Comparison of ENCODE assay signal across 8 mouse cellular contexts in the genomic region with DNA sequence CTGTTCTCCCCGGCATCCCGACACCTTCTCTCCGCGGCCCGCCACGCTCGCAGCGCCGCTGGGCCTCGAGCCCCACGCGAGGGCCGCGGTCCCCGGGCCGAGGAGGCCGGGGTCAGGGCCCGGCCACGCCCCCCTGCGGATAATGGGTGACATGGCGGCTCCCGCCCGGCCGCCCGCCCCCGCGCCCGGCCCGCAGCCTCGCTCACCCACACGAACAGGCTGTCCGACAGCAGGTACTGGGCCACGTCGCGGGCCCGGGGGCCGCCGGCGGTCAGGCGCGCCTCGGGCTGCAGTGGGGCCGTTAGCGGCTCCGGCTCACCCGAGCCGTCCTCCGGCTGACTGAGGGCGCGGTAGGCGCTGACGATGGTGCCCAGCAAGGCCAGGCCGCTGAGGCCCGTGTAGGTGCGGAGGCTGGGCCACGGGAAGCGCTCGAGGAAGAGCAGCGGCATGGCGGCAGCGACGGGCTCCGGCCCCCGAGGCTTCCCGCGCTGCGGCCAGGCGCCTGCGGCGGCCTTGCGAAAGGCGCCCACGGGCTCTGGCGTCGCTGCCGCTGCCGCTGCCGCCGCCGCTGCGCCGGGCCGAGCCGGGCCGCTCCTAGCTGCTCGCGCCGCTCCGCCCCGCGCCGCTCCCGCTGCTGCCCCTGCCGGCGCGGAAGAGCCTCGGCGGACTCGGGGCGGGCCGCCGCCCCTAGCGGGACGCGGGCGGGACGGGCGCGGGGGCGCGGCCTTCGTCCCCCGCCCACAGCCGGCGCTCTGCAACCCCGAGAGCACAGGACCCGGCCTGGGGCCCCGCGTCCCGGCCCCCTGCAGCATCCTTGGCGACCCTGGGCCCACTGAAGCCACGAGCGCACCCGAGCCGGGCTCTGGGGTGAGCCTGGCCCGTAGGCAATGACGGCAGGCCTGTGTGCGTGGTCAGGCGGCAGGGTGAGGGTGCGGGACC. TPM values are rescaled to one million over a fixed set of nuclear protein-coding genes. Genes with fewer than 3 reads are reported as not detected.
A peak's percentile ranks its signal among the peaks of the same experiment; 100 is the strongest.
DNase-seq lines count a peak whose midpoint lies in the region; ATAC-seq and TF ChIP-seq lines count a peak whose summit lies in the region.

Amfr (minus strand) TSS at position 830 of the 939 bp plus-strand sequence.

- peak; percentile 41 to 46 for DNase-seq in CD8-positive naive resting alpha-beta T cell, adult 2 months (ENCODE audit: low read depth in 2 of 2, low spot score in 2 of 2)
- DNase-seq in kidney, postnatal 0 days (ENCODE audit: low spot score) = peak; percentile 86
- DNase-seq in neural tube, embryonic 11.5 days (ENCODE audit: low spot score) = peak; percentile 88
- peak; percentile 78 for DNase-seq in stomach, postnatal 0 days (ENCODE audit: low spot score)

- peak within 1 kb of the TSS; percentile 79 for H3K27ac ChIP-seq in brown adipose tissue, adult 24 weeks (replicated peaks; ENCODE audit: low read depth, low read length)
- peak within 1 kb of the TSS; percentile 93 for H3K27ac ChIP-seq in heart, embryonic 12.5 days (ENCODE audit: poor library complexity, severe bottlenecking)
- peak within 1 kb of the TSS; percentile 96 for H3K27ac ChIP-seq in kidney, postnatal 0 days
- H3K27ac ChIP-seq in liver, embryonic 15.5 days (replicated peaks) = peak within 1 kb of the TSS; percentile 97
- peak within 1 kb of the TSS; percentile 94 for H3K27ac ChIP-seq in neural tube, embryonic 11.5 days (ENCODE audit: low read depth, low read length)
- H3K27ac ChIP-seq in stomach, postnatal 0 days (replicated peaks) = peak within 1 kb of the TSS; percentile 97

- no peak for TF ChIP-seq EP300 in stomach, postnatal 0 days (optimal IDR thresholded peaks at IDR 0.05)

- peak within 1 kb of the TSS; percentile 93 for H3K9ac ChIP-seq in heart, embryonic 12.5 days
- peak within 1 kb of the TSS; percentile 99 for H3K9ac ChIP-seq in kidney, postnatal 0 days (ENCODE audit: low read depth, low read length)
- H3K9ac ChIP-seq in liver, embryonic 15.5 days = peak within 1 kb of the TSS; percentile 98
- H3K9ac ChIP-seq in neural tube, embryonic 11.5 days (ENCODE audit: low read length) = peak within 1 kb of the TSS; percentile 97
- peak within 1 kb of the TSS; percentile 95 for H3K9ac ChIP-seq in stomach, postnatal 0 days (ENCODE audit: low read length)

- TF ChIP-seq CTCF in kidney, postnatal 0 days (IDR thresholded peaks at IDR 0.05; ENCODE audit: low read depth) = peak; percentile 28; the same call in 1 of the 2 replicates
- peak; percentile 51 for TF ChIP-seq CTCF in stomach, postnatal 0 days (IDR thresholded peaks at IDR 0.05; ENCODE audit: low read depth)

- H3K27me3 ChIP-seq in heart, embryonic 12.5 days (replicated peaks) = no peaks in the 10 kb centered on the region
- H3K27me3 ChIP-seq in kidney, postnatal 0 days (ENCODE audit: insufficient read depth, low read length) = no peaks in the 10 kb centered on the region
- no peaks in the 10 kb centered on the region for H3K27me3 ChIP-seq in liver, embryonic 15.5 days
- no peaks in the 10 kb centered on the region for H3K27me3 ChIP-seq in neural tube, embryonic 11.5 days (ENCODE audit: control insufficient read depth, insufficient read depth, low read length)
- H3K27me3 ChIP-seq in stomach, postnatal 0 days (ENCODE audit: control insufficient read depth, insufficient read depth, low read length) = no peaks in the 10 kb centered on the region

- ATAC-seq in erythroid progenitor cell, adult 5-6 weeks (replicated peaks; ENCODE audit: low FRiP score, poor library complexity, severe bottlenecking) = peak; percentile 86
- peak; percentile 94 for ATAC-seq in heart, embryonic 12.5 days (ENCODE audit: insufficient number of reproducible peaks, low FRiP score)
- peak; percentile 96 for ATAC-seq in kidney, postnatal 0 days (replicated peaks; ENCODE audit: low FRiP score, low read depth)
- peak; percentile 94 for ATAC-seq in liver, embryonic 15.5 days (ENCODE audit: insufficient read depth)
- peak; percentile 93 for ATAC-seq in neural tube, embryonic 11.5 days (ENCODE audit: insufficient read depth, low FRiP score, low TSS enrichment)
- peak; percentile 97 for ATAC-seq in stomach, postnatal 0 days (ENCODE audit: low FRiP score, low TSS enrichment)

- WGBS in heart, embryonic 12.5 days = under 1% methylated on average over 104 of the region's 130 CpGs
- under 1% methylated on average over 95 of the region's 130 CpGs for WGBS in kidney, postnatal 0 days
- WGBS in liver, embryonic 15.5 days (ENCODE audit: insufficient replicate concordance) = under 1% methylated on average over 117 of the region's 130 CpGs
- WGBS in neural tube, embryonic 11.5 days = under 1% methylated on average over 81 of the region's 130 CpGs
- under 1% methylated on average over 65 of the region's 130 CpGs for WGBS in stomach, postnatal 0 days

- H3K9me3 ChIP-seq in heart, embryonic 12.5 days (replicated peaks) = no peaks in the 10 kb centered on the region
- no peaks in the 10 kb centered on the region for H3K9me3 ChIP-seq in kidney, postnatal 0 days (replicated peaks; ENCODE audit: low read length)
- H3K9me3 ChIP-seq in liver, embryonic 15.5 days (replicated peaks) = no peaks in the 10 kb centered on the region
- no peaks in the 10 kb centered on the region for H3K9me3 ChIP-seq in neural tube, embryonic 11.5 days (ENCODE audit: control insufficient read depth, low read length)
- no peaks in the 10 kb centered on the region for H3K9me3 ChIP-seq in stomach, postnatal 0 days (ENCODE audit: control insufficient read depth, low read length)

- H3K36me3 ChIP-seq in heart, embryonic 12.5 days = 0 out of 2 replicates have a peak, but pooled peaks cover 2% of the 10 kb centered on the region
- H3K36me3 ChIP-seq in kidney, postnatal 0 days (ENCODE audit: insufficient read depth, low read length) = no peaks in the 10 kb centered on the region
- peaks cover 14% of the 10 kb centered on the region for H3K36me3 ChIP-seq in liver, embryonic 15.5 days (replicated peaks)
- H3K36me3 ChIP-seq in neural tube, embryonic 11.5 days (ENCODE audit: control insufficient read depth, insufficient read depth, low read length) = no peaks in the 10 kb centered on the region
- no peaks in the 10 kb centered on the region for H3K36me3 ChIP-seq in stomach, postnatal 0 days (ENCODE audit: control insufficient read depth, insufficient read depth, low read length)

- peak within 1 kb of the TSS; percentile 99 for H3K4me3 ChIP-seq in brown adipose tissue, adult 24 weeks (ENCODE audit: insufficient read depth, low read depth, low read length)
- H3K4me3 ChIP-seq in heart, embryonic 12.5 days = peak within 1 kb of the TSS; percentile 80
- H3K4me3 ChIP-seq in kidney, postnatal 0 days (replicated peaks; ENCODE audit: low read depth, low read length) = peak within 1 kb of the TSS; percentile 98
- H3K4me3 ChIP-seq in liver, embryonic 15.5 days (replicated peaks) = peak within 1 kb of the TSS; percentile 88
- peak within 1 kb of the TSS; percentile 92 for H3K4me3 ChIP-seq in neural tube, embryonic 11.5 days (ENCODE audit: low read depth, low read length)
- peak within 1 kb of the TSS; percentile 97 for H3K4me3 ChIP-seq in stomach, postnatal 0 days (ENCODE audit: low read depth, low read length)

- peak within 1 kb of the TSS; percentile 88 for H3K4me2 ChIP-seq in heart, embryonic 12.5 days
- H3K4me2 ChIP-seq in kidney, postnatal 0 days (ENCODE audit: low read length) = peak within 1 kb of the TSS; percentile 88
- H3K4me2 ChIP-seq in liver, embryonic 15.5 days = peak within 1 kb of the TSS; percentile 98
- H3K4me2 ChIP-seq in neural tube, embryonic 11.5 days (ENCODE audit: low read depth) = peak within 1 kb of the TSS; percentile 72
- H3K4me2 ChIP-seq in stomach, postnatal 0 days (replicated peaks; ENCODE audit: low read depth) = peak within 1 kb of the TSS; percentile 97

- peaks cover 5% of the 10 kb centered on the region for H3K4me1 ChIP-seq in brown adipose tissue, adult 24 weeks (ENCODE audit: control insufficient read depth, insufficient read depth, insufficient read length, low read length)
- H3K4me1 ChIP-seq in heart, embryonic 12.5 days (replicated peaks) = peaks cover 30% of the 10 kb centered on the region
- peaks cover 14% of the 10 kb centered on the region; the same call in 1 of the 2 replicates for H3K4me1 ChIP-seq in kidney, postnatal 0 days (replicated peaks; ENCODE audit: insufficient read depth, low read length)
- peaks cover 52% of the 10 kb centered on the region for H3K4me1 ChIP-seq in liver, embryonic 15.5 days (replicated peaks)
- H3K4me1 ChIP-seq in neural tube, embryonic 11.5 days (ENCODE audit: control insufficient read depth, insufficient read depth, low read length) = peaks cover 12% of the 10 kb centered on the region
- peaks cover 10% of the 10 kb centered on the region for H3K4me1 ChIP-seq in stomach, postnatal 0 days (replicated peaks; ENCODE audit: control insufficient read depth, insufficient read depth)

RNA-seq across cellular contexts. Expression of gene Amfr, which starts in this region (rescaled TPM):
- 45.8 and 66.8 TPM in 2 replicates for polyA plus RNA-seq in brown adipose tissue, adult 24 weeks (2012; ENCODE audit: insufficient read depth, insufficient read length, missing spikeins)
- total RNA-seq in erythroid progenitor cell, adult 5-6 weeks (2015; ENCODE audit: low replicate concordance) = 51.5 and 53.2 TPM in 2 replicates
- 129 and 190 TPM in 2 replicates for total RNA-seq in erythroid progenitor cell, adult 5-6 weeks (2017; ENCODE audit: low replicate concordance)
- 67.2 and 71.1 TPM in 2 replicates for polyA plus RNA-seq in heart, embryonic 12.5 days (2016; fragmentation: Nextera tagmentation; extraction: Ambion mirVana)
- 65.8 and 71.7 TPM in 2 replicates for polyA plus RNA-seq in kidney, postnatal 0 days (2015; fragmentation: Nextera tagmentation; extraction: Ambion mirVana)
- 52.2 and 59.4 TPM in 2 replicates for polyA plus RNA-seq in liver, embryonic 15.5 days (2015; fragmentation: Nextera tagmentation; extraction: Ambion mirVana)
- polyA plus RNA-seq in neural tube, embryonic 11.5 days (2014; fragmentation: Nextera tagmentation; extraction: Ambion mirVana) = 58.8 and 61.6 TPM in 2 replicates
- polyA plus RNA-seq in stomach, postnatal 0 days (2015; fragmentation: Nextera tagmentation; extraction: Ambion mirVana) = 42.6 and 46.5 TPM in 2 replicates

Comparison
In these comparisons a context has a peak if more than half of its experiments do, and no peak if none do; other contexts are left out.
1. Peak in every context shown above with its lines: DNase-seq, ATAC-seq, H3K4me3 ChIP-seq and H3K27ac ChIP-seq.